Mouse (Mus musculus) liver, adult 2 months (tissue): ENCODE results near the gene Rubcn.

ENCODE experiments used
- CTCF ChIP-seq: fragments of 200-500 bp; IDR thresholded peaks from 2 replicates; pipeline ENCODE4 v1.5.1; 2011; ENCODE audit warnings: low read depth, low read length, control low read depth
- POLR2A ChIP-seq: fragments of 200-500 bp; IDR thresholded peaks from 2 replicates; pipeline ENCODE4 v1.6.1; 2011; ENCODE audit warnings: low read length, control low read depth; ENCODE audit not compliant: insufficient read depth; ENCODE audit errors: extremely low read depth

DNA sequence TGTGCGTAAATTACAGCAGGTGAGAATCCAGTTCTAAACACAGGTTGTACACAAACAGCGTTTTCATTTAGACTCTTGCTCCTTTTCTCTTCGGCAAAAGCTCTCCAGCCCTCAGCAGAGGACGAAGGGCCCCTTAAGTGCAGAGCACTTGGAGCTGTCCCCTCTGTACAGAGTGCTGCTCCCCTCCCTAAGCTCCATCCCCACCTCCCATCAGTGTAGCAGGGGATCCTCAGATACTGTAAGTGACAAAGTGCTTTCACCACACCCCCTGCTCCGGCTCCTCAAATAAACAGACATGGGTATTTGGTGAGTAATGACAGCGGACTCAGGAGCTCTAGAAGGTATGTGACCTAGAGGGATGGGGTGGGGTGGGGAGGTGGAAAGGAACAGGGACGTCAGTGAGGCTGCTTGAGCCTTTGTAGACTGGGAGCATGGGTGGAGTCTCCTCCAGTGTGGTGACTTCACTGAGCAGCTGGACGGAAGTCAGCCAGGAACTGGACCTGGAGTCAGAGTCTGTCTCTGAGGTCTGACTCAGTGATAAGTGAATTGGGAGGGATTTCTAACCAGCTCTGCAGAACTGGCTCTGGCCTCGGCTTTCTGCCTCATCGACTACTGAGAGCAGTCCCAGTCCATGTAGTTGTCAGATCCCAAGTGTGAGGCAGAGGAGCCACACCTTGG is 55.7 kb downstream of the Rubcn start:
- TF ChIP-seq POLR2A (no peak), CTCF (no peak)
